Mouse (Mus musculus): ENCODE measurements around the gene Zbtb16. TPM values are rescaled to one million over a fixed set of nuclear protein-coding genes. Genes with fewer than 3 reads are reported as not detected.

The Zbtb16 gene
- total RNA-seq, 2 experiments from 2014 or later: 0.77 to 1.7 TPM

DNA sequence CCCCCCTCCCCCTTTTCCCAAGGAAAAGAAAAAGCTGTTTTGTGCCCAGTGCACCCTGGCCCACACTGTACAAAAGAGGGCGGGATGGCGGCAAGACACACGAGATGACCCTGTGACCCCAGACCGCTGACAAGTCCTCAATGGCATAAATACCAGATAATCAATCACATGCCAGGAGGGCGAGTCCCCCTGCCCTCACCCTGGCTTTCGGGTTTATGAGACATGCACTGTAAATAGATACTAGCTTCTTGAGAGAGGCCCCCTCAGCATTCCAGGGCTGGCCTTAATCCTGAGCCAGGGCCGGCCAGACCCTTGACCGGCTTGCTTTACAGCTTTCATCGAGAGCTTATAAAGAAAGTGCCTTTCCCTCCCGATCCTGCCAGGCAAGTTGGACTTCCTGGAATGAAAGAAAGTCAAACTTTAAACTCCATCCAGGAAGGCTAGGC lies 141.4 kb downstream of the Zbtb16 start:
- ATAC-seq (replicated peaks; ENCODE audit: low FRiP score, poor library complexity, severe bottlenecking): no peak

DNA sequence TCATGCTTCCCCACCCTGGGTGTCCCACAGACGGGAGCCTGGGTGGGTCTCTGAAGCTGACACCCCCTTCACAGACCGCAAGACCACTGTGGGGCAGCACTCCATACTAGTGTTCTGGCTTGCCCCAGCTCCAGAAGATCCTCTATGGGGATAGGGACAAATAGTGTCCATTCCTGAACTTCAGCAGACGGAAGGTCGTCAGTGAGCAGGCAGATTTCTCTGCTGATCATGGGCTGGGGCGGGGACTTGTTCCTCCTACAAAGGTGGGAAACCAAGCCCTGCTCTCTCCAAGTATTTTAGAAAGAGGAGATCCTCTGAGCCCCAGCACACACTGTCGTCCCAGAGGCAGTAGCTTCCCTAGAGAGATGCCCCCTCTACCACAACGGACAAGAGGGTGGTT lies 142.3 kb downstream of the Zbtb16 start:
- ATAC-seq (replicated peaks; ENCODE audit: low FRiP score, poor library complexity, severe bottlenecking): no peak

DNA sequence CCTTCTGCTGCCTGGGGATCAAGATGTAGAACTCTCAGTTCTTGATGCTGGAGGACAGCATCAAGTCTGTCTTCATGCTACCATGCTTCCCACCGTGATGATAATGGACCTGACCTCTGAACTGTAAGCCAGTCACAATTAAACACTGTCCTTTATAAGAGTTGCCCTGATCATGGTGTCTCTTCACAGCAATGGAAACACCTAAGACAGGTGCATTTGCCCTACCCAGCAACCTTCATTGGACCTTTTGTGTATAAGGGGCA lies 146.4 kb downstream of the Zbtb16 start:
- ATAC-seq (replicated peaks; ENCODE audit: low FRiP score, poor library complexity, severe bottlenecking): no peak

DNA sequence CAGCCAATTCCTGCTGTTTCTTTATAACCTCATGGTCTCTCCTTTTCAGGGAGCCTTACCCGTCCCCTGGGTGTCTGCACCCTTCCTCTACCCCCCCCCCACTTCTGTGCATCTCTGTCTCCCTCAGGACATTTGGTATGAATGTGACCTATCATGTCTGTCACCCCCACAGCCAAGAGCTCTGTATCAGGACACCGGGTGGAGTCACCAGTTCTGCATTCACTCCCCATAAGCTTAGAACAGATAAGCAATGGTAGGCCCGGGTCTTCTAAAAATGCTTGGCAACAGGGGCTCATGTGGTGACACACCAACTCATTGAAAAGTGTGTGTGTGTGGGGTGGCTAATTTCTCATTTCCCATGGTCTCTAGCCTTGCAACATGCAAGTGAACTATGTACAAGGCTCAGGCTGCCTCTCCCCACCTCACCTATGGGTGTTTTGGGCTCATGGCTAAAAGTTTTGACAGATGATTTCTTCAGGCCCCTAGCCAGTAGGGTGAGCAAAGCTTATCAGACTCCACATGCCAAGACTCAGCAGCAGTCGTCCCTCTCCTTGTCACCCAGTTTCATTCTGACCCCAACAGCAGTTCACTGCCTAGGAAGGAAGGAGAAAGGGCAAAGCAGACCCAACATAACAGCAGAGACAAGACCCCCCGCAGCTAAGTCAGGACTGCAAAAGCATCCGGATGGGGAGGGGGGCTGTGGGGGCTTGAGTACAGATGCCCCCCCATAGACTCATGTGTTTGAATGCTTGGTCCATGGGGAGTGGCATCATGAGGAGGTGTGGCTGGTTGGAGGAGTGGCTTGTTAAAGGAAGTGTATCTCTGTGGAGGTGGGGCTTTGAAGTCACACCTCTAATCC lies 146.9 kb downstream of the Zbtb16 start:
- ATAC-seq (replicated peaks; ENCODE audit: low FRiP score, poor library complexity, severe bottlenecking): peak; percentile 61; the same call in 1 of the 2 replicates

DNA sequence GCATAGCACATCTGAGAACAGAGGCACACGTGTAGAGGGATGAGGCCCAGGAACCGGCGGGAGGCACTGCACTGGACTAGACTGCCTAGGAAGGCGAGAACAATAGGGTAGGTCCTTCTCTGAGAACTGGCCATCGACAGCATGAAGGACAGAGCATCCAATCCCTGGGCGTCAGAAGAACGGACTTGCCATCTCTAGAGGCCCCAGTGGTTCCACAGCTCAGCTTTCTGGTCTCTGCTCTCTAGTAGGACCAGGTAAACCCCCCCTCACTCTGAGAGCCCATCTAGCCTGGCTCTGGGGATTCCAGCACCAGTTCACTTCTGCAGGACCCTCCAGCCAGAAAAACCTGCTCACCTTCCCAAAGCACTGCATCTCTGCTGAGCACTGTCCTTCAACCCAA lies 148.1 kb downstream of the Zbtb16 start:
- ATAC-seq (replicated peaks; ENCODE audit: low FRiP score, poor library complexity, severe bottlenecking): no peak

DNA sequence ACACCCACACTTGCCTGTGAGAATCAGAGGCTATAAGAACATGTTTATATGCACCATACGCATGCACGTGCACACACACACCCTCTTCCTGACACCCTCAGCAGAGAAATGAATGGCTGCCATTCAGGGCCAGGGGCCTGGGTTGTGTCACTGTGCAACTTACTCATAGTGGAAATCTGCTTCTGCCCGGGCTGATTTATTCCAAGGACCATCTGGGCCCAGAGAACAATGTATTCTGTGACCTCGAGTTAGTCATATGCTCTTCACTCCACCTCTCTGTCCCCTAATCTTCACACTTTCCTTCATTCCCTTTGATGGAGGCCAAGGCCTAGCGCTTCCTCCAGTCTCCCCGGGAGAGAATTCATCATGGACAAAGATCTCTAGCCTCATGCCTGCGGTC lies 150.3 kb downstream of the Zbtb16 start:
- ATAC-seq (replicated peaks; ENCODE audit: low FRiP score, poor library complexity, severe bottlenecking): no peak

DNA sequence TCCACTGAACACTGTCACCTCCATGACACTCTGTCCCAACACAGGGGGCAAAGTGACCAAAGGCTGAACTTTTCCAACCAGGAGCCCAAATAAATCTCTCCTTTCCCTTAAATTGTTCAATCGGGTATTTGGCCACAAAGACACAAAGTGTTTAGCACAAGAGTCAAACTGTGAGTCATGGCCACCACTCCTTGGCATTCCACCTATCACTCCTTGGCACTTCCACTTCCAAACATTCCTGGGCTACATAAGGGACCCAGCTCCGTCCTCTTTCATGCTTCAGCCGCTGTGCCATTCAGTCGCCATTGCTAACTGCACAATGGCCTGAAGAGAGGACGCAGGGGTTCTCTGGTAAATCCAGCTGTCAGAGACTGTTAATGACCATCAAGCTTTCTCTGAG lies 151.9 kb downstream of the Zbtb16 start:
- ATAC-seq (replicated peaks; ENCODE audit: low FRiP score, poor library complexity, severe bottlenecking): no peak

DNA sequence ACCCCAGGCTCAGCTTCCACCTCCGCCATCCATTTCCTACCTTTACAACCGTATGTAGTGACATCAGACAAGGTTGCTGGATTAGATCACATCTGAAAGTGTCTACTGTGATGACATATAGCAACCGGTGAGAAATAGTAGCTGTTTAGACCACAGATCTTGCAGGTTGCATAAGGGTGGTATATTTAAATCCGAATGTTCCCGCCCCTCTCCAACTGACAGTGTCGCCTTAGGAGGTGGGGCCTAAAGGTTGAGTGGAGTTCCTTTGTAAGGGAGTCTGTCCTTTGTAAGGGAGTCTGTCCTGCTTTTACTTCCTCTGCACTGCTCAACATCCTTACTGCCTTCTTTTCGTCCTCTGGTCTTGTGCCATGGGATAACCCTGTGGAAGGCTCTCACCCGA lies 154.8 kb downstream of the Zbtb16 start:
- ATAC-seq (replicated peaks; ENCODE audit: low FRiP score, poor library complexity, severe bottlenecking): no peak

DNA sequence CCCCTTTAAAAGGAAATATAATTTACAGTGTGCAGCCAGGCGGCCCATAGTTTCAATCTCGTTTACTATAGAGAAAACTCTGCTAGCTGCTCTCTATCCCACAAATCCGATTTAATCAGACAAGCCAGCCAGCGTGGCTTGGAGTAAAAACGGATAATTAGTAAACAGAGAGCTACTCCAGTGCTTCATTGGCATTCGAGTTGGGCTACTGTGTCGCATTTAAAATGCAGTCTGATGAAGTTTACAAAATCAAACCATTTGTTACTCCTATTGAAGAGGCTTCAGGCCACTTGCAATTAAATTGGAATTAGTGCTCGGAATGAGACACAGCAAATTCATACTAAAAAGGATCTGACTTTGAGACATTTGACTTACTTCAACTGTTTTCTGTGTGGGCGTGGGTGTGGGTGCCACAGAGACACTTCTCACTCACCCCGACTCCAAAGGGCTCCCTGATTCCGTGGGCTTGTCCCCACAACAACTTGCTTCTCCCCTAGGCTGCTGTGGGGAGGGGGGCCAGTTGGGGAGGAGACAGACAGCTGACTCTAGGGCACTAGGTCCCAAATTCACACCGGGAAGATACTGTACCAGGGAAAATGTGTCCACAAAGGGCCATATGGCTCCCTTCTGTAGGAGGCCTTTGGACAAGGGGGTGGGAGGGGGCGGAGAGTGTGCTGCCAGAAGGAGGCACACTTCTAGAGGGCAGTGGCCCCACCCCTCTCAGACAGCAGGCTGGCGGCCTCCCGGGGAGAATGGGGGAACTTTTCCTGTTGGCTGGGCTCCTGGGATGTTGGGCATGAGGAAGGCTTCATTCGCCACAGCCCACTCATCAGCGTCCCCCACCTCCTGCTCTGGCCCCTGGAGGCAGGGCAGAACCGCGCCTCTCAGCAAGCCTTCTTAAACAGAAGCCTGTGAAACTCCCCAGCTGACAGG lies 157.3 kb downstream of the Zbtb16 start:
- no peak for ATAC-seq (replicated peaks; ENCODE audit: low FRiP score, poor library complexity, severe bottlenecking)

DNA sequence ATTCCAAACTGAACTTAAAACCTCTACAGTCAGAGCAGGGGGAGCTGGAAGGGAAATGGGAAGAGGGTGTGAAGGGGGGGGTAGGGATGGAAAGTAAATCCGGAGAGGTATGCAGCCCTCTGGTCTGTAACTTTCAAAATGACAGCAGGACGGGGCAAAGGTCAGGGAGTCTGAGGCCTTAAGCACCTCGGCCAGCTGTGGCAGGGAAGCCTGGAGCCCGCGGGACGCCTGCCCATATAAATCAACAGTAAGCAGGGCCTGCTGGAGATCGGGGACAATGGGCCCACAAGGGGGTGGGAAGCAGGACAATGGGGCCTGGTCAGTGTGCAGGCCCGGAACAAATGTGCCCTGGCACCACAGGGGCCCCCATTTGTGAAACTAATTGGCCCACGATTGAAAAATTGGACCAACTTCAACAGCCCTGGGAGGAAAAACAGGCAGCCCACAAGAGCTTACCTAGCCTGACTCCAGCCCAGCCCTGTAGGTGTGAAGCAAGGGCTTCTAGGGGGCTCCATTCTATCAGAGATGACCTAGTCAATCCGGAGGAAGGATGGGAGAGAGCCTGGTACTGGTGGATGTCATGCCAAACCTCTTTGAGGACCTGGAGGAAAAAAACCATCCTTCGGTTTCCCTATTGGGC lies 160.8 kb downstream of the Zbtb16 start:
- ATAC-seq (replicated peaks; ENCODE audit: low FRiP score, poor library complexity, severe bottlenecking): no peak

DNA sequence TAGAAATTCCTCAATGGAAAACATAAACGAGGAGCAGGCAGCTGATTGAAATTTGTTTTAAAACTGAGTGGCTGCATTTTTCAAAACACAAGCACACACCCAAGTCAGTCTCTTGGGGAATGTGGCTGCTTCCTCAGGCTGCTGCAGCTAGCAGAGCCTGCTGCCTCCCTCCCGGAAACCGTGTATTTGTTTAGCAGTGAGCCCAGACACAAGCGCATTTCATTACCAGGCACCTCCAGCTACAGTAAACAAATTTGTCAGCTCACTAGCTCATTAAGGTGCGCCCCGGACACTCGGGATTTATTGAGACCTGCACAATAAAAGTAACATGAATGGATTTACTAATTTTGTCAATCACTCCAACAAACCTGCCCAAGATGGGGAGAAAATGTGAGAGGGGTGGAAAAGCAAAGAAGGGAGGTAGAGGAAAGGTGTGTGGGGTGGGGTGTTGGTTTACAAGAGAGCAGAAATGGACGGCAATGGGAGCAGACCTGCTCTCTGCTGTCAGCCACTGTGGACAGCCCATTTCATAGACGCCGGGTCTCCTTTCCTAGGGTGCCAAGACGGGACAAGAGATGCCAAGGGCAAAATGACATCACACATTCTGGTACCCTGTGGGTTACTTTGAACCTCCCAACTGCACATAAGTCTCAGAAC lies 161.5 kb downstream of the Zbtb16 start:
- ATAC-seq (replicated peaks; ENCODE audit: low FRiP score, poor library complexity, severe bottlenecking): no peak

DNA sequence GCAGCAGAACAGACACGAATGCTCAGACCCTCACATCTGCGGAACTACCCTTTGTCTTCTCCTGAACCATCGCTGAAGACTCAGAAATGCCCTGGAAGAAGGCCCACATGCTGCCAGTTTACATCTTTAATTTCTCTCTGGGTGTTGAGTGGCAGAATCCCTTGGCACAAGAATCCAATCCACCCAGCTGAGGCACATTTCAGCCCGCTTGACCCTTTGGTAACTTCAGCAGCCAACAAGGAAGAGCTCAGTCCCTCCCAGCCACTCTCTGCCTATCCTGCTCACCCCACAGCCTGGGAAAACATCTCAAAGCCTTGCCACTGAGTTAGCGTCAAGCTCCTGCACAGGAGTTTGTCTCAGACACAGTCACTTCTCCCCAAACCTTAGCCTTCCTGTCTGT lies 162.2 kb downstream of the Zbtb16 start:
- ATAC-seq (replicated peaks; ENCODE audit: low FRiP score, poor library complexity, severe bottlenecking): no peak

DNA sequence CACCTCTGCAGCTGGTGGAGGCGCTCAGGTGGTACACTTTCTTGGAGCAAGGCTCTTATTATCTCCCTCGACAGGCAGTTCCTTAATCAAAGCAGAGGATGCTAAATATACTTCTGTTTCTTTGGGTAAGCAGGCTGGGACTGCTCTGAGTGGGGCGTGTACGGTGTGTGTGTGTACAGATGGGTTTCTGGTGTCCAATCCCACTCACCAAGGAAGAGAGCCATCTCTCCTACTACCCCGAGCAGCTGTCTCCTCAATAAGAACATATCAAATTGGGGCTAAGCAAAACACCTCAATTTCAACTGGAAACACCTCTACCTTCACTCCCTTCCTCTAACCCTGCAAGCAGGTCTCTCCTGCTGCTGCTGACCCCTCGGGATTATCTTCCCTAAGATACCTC lies 162.8 kb downstream of the Zbtb16 start:
- ATAC-seq (replicated peaks; ENCODE audit: low FRiP score, poor library complexity, severe bottlenecking): no peak

DNA sequence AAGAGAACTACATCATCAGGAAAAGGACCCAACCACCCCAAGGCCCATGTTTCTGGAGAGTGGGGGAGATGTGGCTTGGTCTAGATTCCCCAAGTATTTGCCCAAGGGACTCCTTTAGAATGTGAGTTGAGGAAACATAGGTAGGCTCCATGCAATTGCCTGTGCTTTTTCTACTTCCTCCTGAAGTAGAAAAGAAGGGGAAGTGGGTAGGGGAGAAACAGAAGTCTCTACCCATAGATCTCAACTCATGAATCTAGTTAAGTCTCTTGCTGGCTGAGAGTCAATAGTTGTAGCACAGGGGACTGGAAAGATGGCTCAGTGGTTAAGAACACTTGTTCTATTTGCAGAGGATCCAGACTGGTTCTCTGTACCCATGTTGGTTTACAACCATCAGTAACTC lies 164.2 kb downstream of the Zbtb16 start:
- no peak for ATAC-seq (replicated peaks; ENCODE audit: low FRiP score, poor library complexity, severe bottlenecking)

DNA sequence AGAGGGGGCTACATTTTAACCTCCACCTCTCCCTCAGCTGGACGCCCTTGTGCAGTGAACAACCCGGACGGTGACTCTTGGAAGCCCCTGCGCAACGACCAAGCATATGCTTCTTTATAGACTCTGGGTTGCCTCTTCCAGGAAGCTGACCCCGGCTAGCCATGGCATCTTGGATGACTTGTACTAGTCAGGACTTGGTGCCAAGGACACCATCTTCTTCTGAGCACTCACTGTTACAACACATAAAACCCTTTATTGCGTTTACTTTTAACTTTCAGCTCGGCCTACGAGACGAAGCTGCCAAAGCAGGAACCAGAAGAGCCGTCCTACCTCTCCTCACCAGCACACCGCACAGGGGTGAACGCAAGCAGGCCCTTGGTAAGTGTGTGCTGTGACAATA lies 165.9 kb downstream of the Zbtb16 start:
- no peak for ATAC-seq (replicated peaks; ENCODE audit: low FRiP score, poor library complexity, severe bottlenecking)

DNA sequence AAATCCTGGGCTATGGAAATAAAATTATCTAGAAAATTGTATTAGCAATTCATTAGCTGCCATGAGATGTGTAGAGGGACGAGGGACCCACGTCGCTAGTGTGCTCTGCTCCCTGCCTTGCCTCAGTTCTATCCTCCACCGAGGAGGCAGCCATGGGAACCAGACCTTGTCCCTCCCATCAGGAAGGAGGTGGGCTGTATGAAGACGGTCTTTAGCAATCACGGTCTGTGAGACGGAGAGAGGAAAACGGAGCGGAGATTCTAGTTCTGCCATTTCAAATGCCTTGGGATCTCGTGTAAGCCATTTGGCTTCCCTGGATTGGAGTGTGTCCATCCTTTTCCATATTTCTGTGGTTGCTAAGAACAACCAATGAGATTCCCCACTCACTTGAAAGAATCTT lies 166.3 kb downstream of the Zbtb16 start:
- ATAC-seq (replicated peaks; ENCODE audit: low FRiP score, poor library complexity, severe bottlenecking): no peak

DNA sequence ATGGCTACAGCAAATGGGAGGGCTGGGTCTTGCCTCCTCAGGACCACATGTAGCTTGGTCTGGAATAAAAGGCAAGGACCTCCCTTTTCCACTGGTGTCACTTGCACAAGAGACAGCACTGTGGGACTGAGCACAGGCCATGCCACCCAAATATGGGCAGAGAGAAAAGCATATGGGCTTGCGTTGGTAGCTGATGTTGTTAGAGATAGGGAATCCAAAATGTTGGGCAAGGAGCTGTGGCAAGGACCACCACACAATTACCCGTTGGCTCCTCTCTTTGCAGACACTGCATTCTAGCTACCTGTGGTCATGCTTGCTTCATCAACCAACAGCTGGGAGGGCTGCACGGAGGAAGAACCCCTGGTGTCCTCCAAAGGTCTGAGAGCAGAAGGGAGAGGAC lies 169.3 kb downstream of the Zbtb16 start:
- ATAC-seq (replicated peaks; ENCODE audit: low FRiP score, poor library complexity, severe bottlenecking): no peak

DNA sequence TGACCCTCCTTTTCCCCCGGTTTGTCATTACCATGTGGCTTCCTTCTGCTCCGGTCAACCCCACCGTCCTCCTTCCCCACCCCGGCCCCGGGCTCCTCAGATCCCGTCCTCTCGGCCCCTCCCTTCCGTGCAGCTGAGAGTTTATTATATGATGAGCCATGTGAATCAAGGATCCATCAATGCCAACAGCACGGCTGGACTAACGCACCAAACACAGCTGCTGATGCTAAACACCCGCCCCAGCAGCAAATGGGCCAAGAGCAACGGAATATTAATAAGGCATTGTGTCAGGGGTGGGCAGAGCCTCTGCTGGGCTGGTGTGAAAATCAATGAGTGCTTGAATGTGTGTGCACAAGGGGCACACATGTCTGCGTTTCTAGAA lies 173.0 kb downstream of the Zbtb16 start:
- no peak for ATAC-seq (replicated peaks; ENCODE audit: low FRiP score, poor library complexity, severe bottlenecking)

DNA sequence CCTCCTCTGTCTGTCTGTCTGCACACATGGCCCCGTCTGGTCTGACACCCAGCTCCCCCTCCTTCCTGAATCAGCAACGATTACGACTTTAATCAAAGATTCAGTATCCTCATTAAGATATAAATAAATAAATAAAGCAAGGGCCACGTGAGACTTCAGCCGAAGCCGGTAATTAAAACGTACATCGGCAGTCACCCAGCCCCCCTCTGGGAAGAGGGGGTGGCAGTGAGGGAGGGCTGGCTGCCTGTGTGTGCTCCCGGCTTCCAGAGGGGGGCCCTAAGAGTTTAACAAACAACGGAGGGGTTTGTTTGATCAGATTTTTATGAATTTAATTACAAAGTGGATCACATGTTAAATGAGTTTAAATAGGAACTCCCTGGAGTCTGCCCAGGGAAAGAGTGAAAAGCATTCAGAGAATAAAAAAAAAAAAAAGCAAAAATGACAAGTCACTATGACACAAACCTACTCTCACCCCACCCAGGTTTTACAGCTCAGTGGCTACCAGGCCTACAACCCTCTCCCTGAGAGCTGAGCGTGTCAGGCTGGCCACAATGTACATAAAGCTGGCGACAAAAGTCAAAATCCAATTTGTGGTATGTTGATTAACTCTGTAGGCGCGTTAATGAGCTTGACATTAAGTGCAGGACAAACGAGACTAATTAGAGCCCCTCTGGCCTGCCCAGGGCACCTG lies 173.5 kb downstream of the Zbtb16 start:
- ATAC-seq (replicated peaks; ENCODE audit: low FRiP score, poor library complexity, severe bottlenecking): no peak

Measured in erythroblast, adult 5-6 weeks (primary cell).